Mouse (Mus musculus) heart, embryonic 16.5 days (tissue): ENCODE measurements around the gene Ipo5. TPM values are rescaled to one million over a fixed set of nuclear protein-coding genes. Genes with fewer than 3 reads are reported as not detected.

Source experiments
- ATAC-seq: fragments of 200-750 bp; cut with Nextera tagmentation; replicated peaks from 2 replicates; pipeline ENCODE4 v1.8.0; 2017; ENCODE audit warnings: moderate number of reproducible peaks; ENCODE audit not compliant: insufficient read depth, low FRiP score; ENCODE audit errors: extremely low read depth
- H3K27ac ChIP-seq: fragments of 300-500 bp; sonication (generic); 2 replicates; pipeline ENCODE4 v1.5.1; 2014; ENCODE audit warnings: mild to moderate bottlenecking, low read length, control low read depth, moderate library complexity
- H3K27me3 ChIP-seq: fragments of 300-500 bp; sonication (generic); 2 replicates; pipeline ENCODE4 v1.6.1; 2014; ENCODE audit warnings: low read length, mixed read lengths; ENCODE audit not compliant: control insufficient read depth, insufficient read depth
- H3K36me3 ChIP-seq: fragments of 300-500 bp; sonication (generic); 2 replicates; pipeline ENCODE4 v1.6.1; 2014; ENCODE audit not compliant: control insufficient read depth, insufficient read depth
- H3K4me1 ChIP-seq: fragments of 300-500 bp; sonication (generic); 2 replicates; pipeline ENCODE4 v1.6.1; 2014; ENCODE audit warnings: low read length, mixed read lengths; ENCODE audit not compliant: control insufficient read depth, insufficient read depth
- H3K4me2 ChIP-seq: fragments of 300-500 bp; sonication (generic); 2 replicates; pipeline ENCODE4 v1.6.1; 2014; ENCODE audit warnings: low read depth, mild to moderate bottlenecking, control low read depth, low read length
- H3K4me3 ChIP-seq: fragments of 300-500 bp; sonication (generic); 2 replicates; pipeline ENCODE4 v1.5.1; 2014; ENCODE audit warnings: mild to moderate bottlenecking, control low read depth, low read length
- H3K9ac ChIP-seq: fragments of 300-500 bp; sonication (generic); 2 replicates; pipeline ENCODE4 v1.6.1; 2014; ENCODE audit warnings: low read length, control low read depth
- H3K9me3 ChIP-seq: fragments of 300-500 bp; sonication (generic); replicated peaks from 2 replicates; pipeline ENCODE4 v1.6.1; 2016; ENCODE audit warnings: low read length; ENCODE audit not compliant: control insufficient read depth
- WGBS: fragments of 180-500 bp; shearing (Covaris S2); extraction: QIAGEN DNeasy Blood & Tissue Kit; methylation state at CpG from one replicate; pipeline ENCODE4 v1.1.7; 2014; 5-methylcytosine and 5-hydroxymethylcytosine counted together
- polyA plus RNA-seq: library from polyadenylated mRNA; unstranded; fragments of >200 nt; fragmentation: Nextera tagmentation; extraction: Ambion mirVana; gene quantifications from 2 replicates; pipeline ENCODE4 v1.2.1, GENCODE M21; 2015

Ipo5 gene
- polyA plus RNA-seq, 1 experiment from 2014 or later = 65.0 TPM

GRCm38 (mm10) chr14:120875811-120876388, 35.1 kb upstream of the Ipo5 start:
- H3K27me3 ChIP-seq = no peaks in the 10 kb centered on the region
- no peak overlapping the region for H3K9ac ChIP-seq
- peaks cover 18% of the 10 kb centered on the region for H3K4me1 ChIP-seq
- no peak overlapping the region for H3K4me3 ChIP-seq
- peak overlapping the region; percentile 24 for H3K4me2 ChIP-seq
- H3K27ac ChIP-seq = peak overlapping the region; percentile 55
- WGBS = 33% methylated on average over 16 of the region's 16 CpGs
- H3K36me3 ChIP-seq = no peaks in the 10 kb centered on the region
- no peaks in the 10 kb centered on the region; the same call in 1 of the 2 replicates for H3K9me3 ChIP-seq
- peak; percentile 66; the same call in 1 of the 2 replicates for ATAC-seq

- 68% methylated on average over 10 of the region's 10 CpGs for WGBS
- no peak overlapping the region for H3K4me3 ChIP-seq
- no peak overlapping the region for H3K27ac ChIP-seq
- H3K36me3 ChIP-seq = no peaks in the 10 kb centered on the region
- no peak overlapping the region for H3K4me2 ChIP-seq
- no peaks in the 10 kb centered on the region; the same call in 1 of the 2 replicates for H3K9me3 ChIP-seq
- ATAC-seq = no peak
- peaks cover 15% of the 10 kb centered on the region for H3K4me1 ChIP-seq
- no peak overlapping the region for H3K9ac ChIP-seq
- H3K27me3 ChIP-seq = no peaks in the 10 kb centered on the region
Measured at GRCm38 (mm10) chr14:120877147-120877546, 33.9 kb upstream of the Ipo5 start.

DNA sequence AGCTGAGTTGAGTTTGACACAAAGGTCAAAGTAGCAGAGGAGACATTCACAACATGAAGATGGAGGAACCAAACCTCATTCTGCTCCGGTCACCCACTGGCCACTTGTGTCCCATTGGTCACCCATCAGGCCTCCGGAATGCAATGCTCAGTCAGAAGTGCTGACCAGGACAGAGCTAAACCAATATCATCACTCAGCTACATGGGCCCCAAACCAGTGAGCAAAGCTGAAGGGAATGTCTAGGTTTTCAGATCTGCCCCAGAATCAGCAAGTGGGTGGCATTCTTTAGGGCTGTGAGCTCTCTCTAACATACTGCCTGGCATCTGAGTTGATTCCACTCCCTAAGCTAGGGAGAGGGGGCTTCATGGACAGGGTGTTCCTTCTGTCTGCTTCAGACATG, 32.0 kb upstream of the Ipo5 start:
- Histone ChIP-seq H3K4me1 (peaks cover 15% of the 10 kb centered on the region), H3K27ac (no peak overlapping the region), H3K9me3 (no peaks in the 10 kb centered on the region), H3K36me3 (no peaks in the 10 kb centered on the region), H3K4me2 (no peak overlapping the region), H3K4me3 (no peak overlapping the region), H3K27me3 (no peaks in the 10 kb centered on the region), H3K9ac (no peak overlapping the region)
- ATAC-seq = no peak
- WGBS = 88% methylated on average over 2 of the region's 2 CpGs

DNA sequence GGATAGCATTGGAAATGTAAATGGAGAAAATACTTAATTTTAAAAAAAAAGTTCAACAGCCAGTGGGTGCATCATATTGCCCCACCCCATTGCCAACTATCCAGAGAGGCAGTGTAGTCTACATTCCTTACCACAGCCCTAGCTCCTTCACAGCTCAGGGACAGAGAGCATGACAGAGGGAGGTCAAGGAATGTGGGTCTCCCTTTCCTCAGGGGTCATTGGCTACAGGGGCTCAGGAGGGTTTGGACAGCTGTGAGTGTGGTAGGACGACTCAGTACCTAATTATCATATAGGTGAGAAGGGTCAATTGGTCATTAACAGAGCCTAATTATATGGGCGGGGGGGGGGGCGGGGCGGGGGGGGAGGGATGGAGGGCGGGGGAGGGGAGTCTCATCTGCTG, 30.4 kb upstream of the Ipo5 start:
- Histone ChIP-seq H3K9me3 (no peaks in the 10 kb centered on the region), H3K9ac (no peak overlapping the region), H3K4me2 (no peak overlapping the region), H3K27ac (no peak overlapping the region), H3K4me1 (peaks cover 1% of the 10 kb centered on the region), H3K36me3 (no peaks in the 10 kb centered on the region), H3K4me3 (no peak overlapping the region), H3K27me3 (no peaks in the 10 kb centered on the region)
- no peak for ATAC-seq
- WGBS = 61% methylated on average over 3 of the region's 5 CpGs

DNA sequence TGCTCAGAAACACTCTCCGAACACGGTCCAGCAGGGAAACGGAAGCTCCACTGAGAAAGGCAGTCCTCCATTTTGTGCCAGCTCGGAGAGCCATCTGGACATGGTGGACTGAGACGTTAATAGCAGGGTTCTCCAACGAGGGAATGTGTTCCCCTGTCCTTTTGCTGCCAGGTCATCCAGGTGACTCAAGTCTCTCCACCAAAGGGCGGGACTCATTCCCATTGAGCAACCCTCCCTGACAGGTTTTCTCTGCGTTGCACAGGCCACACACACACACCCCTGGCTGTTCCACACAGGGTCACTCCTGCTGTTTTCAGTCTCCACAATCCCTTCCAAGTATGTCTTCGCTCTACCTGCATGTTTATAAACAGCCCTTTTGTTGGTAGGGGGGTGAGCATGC, 30.0 kb upstream of the Ipo5 start:
- no peak for ATAC-seq
- no peak overlapping the region for H3K4me2 ChIP-seq
- no peak overlapping the region for H3K4me3 ChIP-seq
- no peaks in the 10 kb centered on the region for H3K27me3 ChIP-seq
- no peaks in the 10 kb centered on the region; the same call in 1 of the 2 replicates for H3K4me1 ChIP-seq
- WGBS = 89% methylated on average over 9 of the region's 9 CpGs
- no peaks in the 10 kb centered on the region for H3K36me3 ChIP-seq
- no peak overlapping the region for H3K9ac ChIP-seq
- H3K9me3 ChIP-seq = no peaks in the 10 kb centered on the region
- H3K27ac ChIP-seq = no peak overlapping the region

- H3K9me3 ChIP-seq = no peaks in the 10 kb centered on the region
- WGBS = 82% methylated on average over 11 of the region's 11 CpGs
Measured at GRCm38 (mm10) chr14:120888681-120889080, 22.3 kb upstream of the Ipo5 start.

GRCm38 (mm10) chr14:120892369-120892768, 18.7 kb upstream of the Ipo5 start:
- Histone ChIP-seq H3K9me3 (no peaks in the 10 kb centered on the region), H3K4me1 (no peaks in the 10 kb centered on the region), H3K4me3 (no peak overlapping the region), H3K36me3 (no peaks in the 10 kb centered on the region), H3K27ac (no peak overlapping the region), H3K9ac (no peak overlapping the region), H3K4me2 (no peak overlapping the region), H3K27me3 (no peaks in the 10 kb centered on the region)
- 61% methylated on average over 8 of the region's 8 CpGs for WGBS
- ATAC-seq = no peak

More at GRCm38 (mm10) chr14:120888681-120889080, 22.3 kb upstream of the Ipo5 start:
- H3K27me3 ChIP-seq = no peaks in the 10 kb centered on the region
- no peaks in the 10 kb centered on the region for H3K4me1 ChIP-seq
- no peak overlapping the region for H3K9ac ChIP-seq
- H3K27ac ChIP-seq = no peak overlapping the region
- H3K4me3 ChIP-seq = no peak overlapping the region
- H3K36me3 ChIP-seq = no peaks in the 10 kb centered on the region
- H3K4me2 ChIP-seq = no peak overlapping the region
- no peak for ATAC-seq

DNA sequence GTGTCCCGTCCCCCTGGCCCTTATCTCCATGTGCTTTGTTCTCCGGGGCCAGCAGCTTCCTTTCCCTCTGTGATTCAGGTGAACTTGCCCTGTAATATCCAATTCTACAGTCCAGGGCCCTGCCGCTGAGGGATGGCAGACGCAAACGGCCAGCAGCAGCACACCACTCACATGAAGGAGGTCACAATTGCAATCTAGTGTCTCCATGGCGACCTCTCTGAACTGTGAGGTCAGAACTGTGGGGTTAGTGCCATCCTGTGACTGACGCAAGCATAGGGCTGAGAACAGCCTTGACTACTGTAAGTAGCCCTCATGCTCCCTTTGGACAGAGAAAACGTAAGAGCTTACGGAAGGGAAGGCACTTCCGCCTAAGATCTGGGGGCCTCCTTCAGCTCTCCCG, 14.4 kb upstream of the Ipo5 start:
- H3K27me3 ChIP-seq = no peaks in the 10 kb centered on the region
- no peaks in the 10 kb centered on the region for H3K9me3 ChIP-seq
- no peaks in the 10 kb centered on the region for H3K36me3 ChIP-seq
- H3K4me3 ChIP-seq = no peak overlapping the region
- no peak for ATAC-seq
- no peak overlapping the region for H3K4me2 ChIP-seq
- H3K9ac ChIP-seq = no peak overlapping the region
- no peak overlapping the region for H3K27ac ChIP-seq
- WGBS = 73% methylated on average over 11 of the region's 11 CpGs
- no peaks in the 10 kb centered on the region for H3K4me1 ChIP-seq

DNA sequence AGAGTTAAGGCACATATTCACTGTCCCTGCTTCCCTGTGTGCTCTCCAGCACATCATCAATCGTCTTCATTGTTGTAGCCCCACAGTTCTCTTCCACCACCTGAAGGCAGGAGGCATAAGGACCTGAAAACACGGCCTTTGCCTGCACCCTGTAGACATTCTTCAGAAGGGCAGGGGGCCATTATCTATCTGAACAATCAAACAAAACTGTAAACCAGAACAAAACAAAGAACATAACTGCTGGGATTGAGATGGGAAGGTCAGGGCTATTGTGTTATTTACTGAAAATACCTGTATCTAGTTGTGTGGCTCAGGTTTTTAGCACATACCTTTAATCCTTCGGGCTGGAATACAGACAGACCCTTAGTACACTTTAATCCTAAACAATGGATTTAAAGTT, 12.1 kb upstream of the Ipo5 start:
- Histone ChIP-seq H3K4me1 (no peaks in the 10 kb centered on the region), H3K4me2 (no peak overlapping the region), H3K9ac (no peak overlapping the region), H3K27me3 (no peaks in the 10 kb centered on the region), H3K27ac (no peak overlapping the region), H3K4me3 (no peak overlapping the region), H3K36me3 (no peaks in the 10 kb centered on the region), H3K9me3 (no peaks in the 10 kb centered on the region)
- ATAC-seq = no peak
- 81% methylated on average over 3 of the region's 3 CpGs for WGBS
